Mouse (Mus musculus): ENCODE data around the gene Picalm.

DNA sequence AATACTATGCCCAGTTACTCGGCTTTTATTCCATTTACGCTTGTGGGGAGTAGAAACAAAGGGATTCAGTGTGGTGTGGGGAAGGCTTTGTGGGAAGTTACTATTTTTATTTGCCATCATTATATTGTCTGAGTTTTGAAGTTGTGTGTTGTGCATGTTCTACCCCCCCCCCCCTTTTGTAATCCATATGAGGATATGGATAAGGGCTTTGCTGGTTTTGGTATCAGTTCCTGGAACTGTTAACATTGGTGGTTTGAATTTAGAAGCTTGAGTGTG lies 1.3 kb downstream of the Picalm start:
- no peak for TF ChIP-seq ZC3H11A (IDR thresholded peaks at IDR 0.05; ENCODE audit: borderline replicate concordance, low read depth, low read length)
- TF ChIP-seq HCFC1 (IDR thresholded peaks at IDR 0.05; ENCODE audit: borderline replicate concordance, insufficient read depth, low read length): no peak
